ENCODE assay signal across 13 mouse cellular contexts in the genomic region with DNA sequence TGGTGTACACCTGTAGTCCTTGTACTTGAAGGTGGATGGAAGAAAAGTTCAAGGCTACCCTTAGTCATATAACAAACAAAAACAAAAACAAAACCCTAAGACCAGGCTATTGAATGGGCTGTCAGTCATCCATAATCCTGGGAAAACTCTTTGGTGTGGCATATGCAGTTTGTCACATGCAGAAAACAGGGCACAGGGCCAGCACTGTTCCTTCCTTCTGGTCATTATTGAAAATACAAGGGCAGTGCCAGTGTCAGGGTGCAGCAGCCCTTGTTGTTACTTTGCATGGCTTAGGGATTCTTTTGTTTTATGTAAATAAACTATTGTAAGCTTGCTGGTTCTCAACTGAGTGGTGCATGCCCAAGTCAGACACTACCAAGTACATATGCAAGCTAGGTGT.
"Had no signal": no experiment of that assay in that cellular context is flagged by ENCODE, and none has a peak within 500 bp of the region (broad histone marks: within the 10 kb centered on the region; RNA-seq: fewer than 3 reads in every experiment).

No protein-coding gene starts in this region.

- DNase-seq: gastrocnemius, postnatal 14 days; gastrocnemius, postnatal 36 days; heart, adult 11 months; heart, adult 2 months; heart, postnatal 14 days; heart, postnatal 36 days; kidney, adult 11 months; kidney, adult 2 months; kidney, adult 9 months; kidney, postnatal 14 days; kidney, postnatal 36 days; layer of hippocampus, adult 9-11 months; layer of hippocampus, postnatal 36 days had no signal
